Mouse (Mus musculus): Measurements from ENCODE around the gene Tcl1b2. TPM values are rescaled to one million over a fixed set of nuclear protein-coding genes. Genes with fewer than 3 reads are reported as not detected.
A peak's percentile ranks its signal among the peaks of the same experiment; 100 is the strongest.
"Not testable (repeated sequence)": the region's sequence is repeated elsewhere in the genome, so short reads cannot be mapped to it uniquely, and the experiment has no call there.

The Tcl1b2 gene
- total and polyA plus RNA-seq, 3 experiments = not detected

DNA sequence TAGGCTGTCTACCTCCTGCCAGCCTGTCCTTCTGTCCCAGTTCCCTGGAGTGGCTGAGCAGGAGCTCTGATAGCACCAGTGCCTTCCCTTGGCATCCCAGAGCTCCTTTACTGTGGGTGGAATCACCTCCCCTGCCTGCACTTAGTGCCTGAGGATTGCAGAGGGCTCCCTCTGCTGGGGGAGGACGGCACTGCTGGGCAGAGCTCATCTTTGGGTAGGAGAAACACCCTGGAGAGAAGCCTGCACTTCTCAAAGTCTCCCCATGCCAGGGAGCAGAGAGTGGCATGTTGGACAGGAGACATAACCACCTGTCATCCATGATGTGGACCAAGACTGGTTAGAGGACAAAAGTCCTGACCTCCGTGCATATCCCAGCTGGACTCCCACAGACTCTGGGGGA, 43.2 kb downstream of the Tcl1b2 start:
- H3K27ac ChIP-seq; H3K4me3 ChIP-seq; H3K27me3 ChIP-seq (ENCODE audit: control insufficient read depth, insufficient read depth, low read length); H3K9ac ChIP-seq (ENCODE audit: low read depth, low read length); intact Hi-C loops (cut with DNase I); H3K4me1 ChIP-seq (ENCODE audit: control insufficient read depth, insufficient read depth, low read length); H3K36me3 ChIP-seq (ENCODE audit: control insufficient read depth, insufficient read depth, low read length); H3K79me2 ChIP-seq (replicated peaks; ENCODE audit: control insufficient read depth, insufficient read depth, low read length): not testable (repeated sequence)
- TF ChIP-seq CTCF (IDR thresholded peaks at IDR 0.05) = peak; percentile 53
- DNase-seq = peak in 1 of 2 experiments; percentile 20
- WGBS = 28% methylated on average over 2 of the region's 2 CpGs

DNA sequence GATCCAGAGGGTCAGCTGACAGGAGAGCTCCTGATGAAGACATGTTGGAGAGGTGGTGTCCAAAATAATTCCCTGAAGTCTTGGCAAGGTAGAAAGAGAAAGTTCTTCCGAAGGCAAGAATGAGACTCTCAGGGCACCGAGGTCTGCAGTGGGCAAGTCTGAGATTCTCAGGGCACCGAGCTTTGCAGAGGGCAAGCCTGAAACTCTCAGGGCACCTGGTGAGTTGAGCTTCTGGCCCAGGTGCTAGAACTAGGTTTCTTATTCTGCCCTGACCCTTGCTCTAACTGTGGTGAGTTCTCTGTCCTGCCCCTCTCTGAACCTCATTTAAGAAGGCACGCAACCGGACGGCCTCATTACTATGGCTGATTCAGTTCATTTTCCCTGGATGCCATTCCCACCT, 44.9 kb downstream of the Tcl1b2 start, which contains the start of gene Tcl1b3:
Tcl1b3 (plus strand) TSS at position 301 of the 400 bp plus-strand sequence.
- H3K4me3 ChIP-seq; intact Hi-C loops (cut with DNase I); H3K27me3 ChIP-seq (ENCODE audit: control insufficient read depth, insufficient read depth, low read length); H3K27ac ChIP-seq; H3K9ac ChIP-seq (ENCODE audit: low read depth, low read length); H3K79me2 ChIP-seq (replicated peaks; ENCODE audit: control insufficient read depth, insufficient read depth, low read length); H3K4me1 ChIP-seq (ENCODE audit: control insufficient read depth, insufficient read depth, low read length); H3K36me3 ChIP-seq (ENCODE audit: control insufficient read depth, insufficient read depth, low read length); DNase-seq: not testable (repeated sequence)
- 85% methylated on average over 6 of the region's 6 CpGs for WGBS

DNA sequence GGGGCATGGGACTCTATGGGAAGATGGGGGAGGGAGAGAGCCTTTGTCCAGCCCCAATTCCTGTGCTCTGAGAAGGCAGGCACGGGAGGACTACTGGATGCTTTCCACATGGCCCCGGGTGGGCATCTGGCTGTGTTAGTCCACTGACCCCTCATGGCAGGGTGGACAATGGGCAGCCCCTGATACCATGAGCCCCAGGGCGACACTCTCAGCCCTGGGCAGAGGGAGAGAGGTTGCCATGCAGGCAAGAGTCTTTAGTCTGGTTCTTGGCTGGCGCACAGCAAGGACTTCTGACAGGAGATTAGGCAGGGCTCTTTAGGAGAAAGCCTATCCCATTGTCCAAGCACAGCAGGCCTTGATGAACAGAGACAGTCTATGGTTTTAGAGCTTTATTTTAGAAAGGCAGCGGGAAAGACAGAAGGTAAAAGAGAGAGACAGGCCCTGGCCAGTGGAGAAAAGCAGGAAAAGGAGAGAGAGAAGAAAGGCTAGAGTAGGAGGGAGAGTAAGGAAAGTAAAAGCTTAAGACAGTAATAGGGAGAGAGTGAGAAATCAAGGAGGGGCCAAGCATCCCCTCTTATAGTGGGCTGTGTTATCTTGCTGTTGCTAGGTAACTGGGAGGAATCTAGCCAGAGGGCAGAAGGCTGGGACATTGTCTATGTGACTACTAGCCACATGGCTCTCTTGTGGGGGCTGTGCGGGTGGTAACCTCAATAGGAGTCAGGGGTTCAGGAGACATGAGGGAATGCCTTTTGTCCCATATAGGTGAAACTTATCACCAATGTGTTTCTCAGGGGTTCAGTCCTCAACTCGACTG, 54.1 kb downstream of the Tcl1b2 start:
- H3K4me1 ChIP-seq (ENCODE audit: control insufficient read depth, insufficient read depth, low read length); H3K4me3 ChIP-seq; H3K79me2 ChIP-seq (replicated peaks; ENCODE audit: control insufficient read depth, insufficient read depth, low read length); H3K36me3 ChIP-seq (ENCODE audit: control insufficient read depth, insufficient read depth, low read length); H3K27ac ChIP-seq; H3K27me3 ChIP-seq (ENCODE audit: control insufficient read depth, insufficient read depth, low read length); intact Hi-C loops (cut with DNase I); H3K9ac ChIP-seq (ENCODE audit: low read depth, low read length); DNase-seq: not testable (repeated sequence)
- 59% methylated on average over 7 of the region's 7 CpGs for WGBS

DNA sequence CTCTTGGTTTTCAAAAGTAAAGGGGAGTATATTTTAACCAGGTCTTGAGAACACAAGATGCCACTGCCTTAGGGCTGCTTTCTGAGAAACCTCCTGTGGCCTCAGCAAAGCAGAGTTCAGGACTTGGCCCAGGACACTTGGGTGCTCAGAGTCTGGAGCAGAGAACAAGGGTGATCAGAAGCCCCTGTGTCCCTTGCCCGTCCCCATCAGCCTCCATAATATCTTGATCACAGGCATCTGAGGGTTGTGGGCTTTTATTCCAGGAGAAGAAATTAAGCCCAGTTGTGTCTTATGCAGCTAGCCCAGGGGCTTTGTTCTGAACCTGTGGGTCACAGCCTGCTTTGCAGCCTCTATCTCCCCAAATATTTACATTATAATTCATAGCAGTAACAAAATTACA, 55.8 kb downstream of the Tcl1b2 start, which contains the start of gene Tcl1b4:
Tcl1b4 (plus strand) TSS at position 301 of the 400 bp plus-strand sequence.
- H3K27me3 ChIP-seq (ENCODE audit: control insufficient read depth, insufficient read depth, low read length); H3K36me3 ChIP-seq (ENCODE audit: control insufficient read depth, insufficient read depth, low read length); H3K4me3 ChIP-seq; DNase-seq; intact Hi-C loops (cut with DNase I); H3K27ac ChIP-seq; H3K4me1 ChIP-seq (ENCODE audit: control insufficient read depth, insufficient read depth, low read length); H3K79me2 ChIP-seq (replicated peaks; ENCODE audit: control insufficient read depth, insufficient read depth, low read length); H3K9ac ChIP-seq (ENCODE audit: low read depth, low read length): not testable (repeated sequence)
- WGBS = 61% methylated on average over 1 of the region's 1 CpGs

Other genes starting within 250 kb of the Tcl1b2 start
- gene Syne3, start 136.2 kb upstream of the Tcl1b2 start, total RNA-seq (2021) = 1 to 10 TPM; 7.0 to 8.5 TPM
- 2.3 and 3.0 TPM in 2 replicates for gene Syne3, start 136.2 kb upstream of the Tcl1b2 start, polyA plus RNA-seq (2012; rRNA removed)
- 10 to 100 TPM; 86.5 to 94.7 TPM for gene Glrx5, start 113.3 kb upstream of the Tcl1b2 start, total RNA-seq (2021)
- gene Glrx5, start 113.3 kb upstream of the Tcl1b2 start, polyA plus RNA-seq (2012; rRNA removed) = 103 and 104 TPM in 2 replicates
- not detected for gene Tcl1b1, start 13.7 kb downstream of the Tcl1b2 start, total RNA-seq (2021)
- gene Tcl1b1, start 13.7 kb downstream of the Tcl1b2 start, polyA plus RNA-seq (2012; rRNA removed) = not detected in 2 replicates
- not detected for gene Tcl1b5, start 30.3 kb downstream of the Tcl1b2 start, total RNA-seq (2021)
- not detected in 2 replicates for gene Tcl1b5, start 30.3 kb downstream of the Tcl1b2 start, polyA plus RNA-seq (2012; rRNA removed)
- gene Tcl1b3, start 45.0 kb downstream of the Tcl1b2 start, total RNA-seq (2021) = not detected
- not detected in 2 replicates for gene Tcl1b3, start 45.0 kb downstream of the Tcl1b2 start, polyA plus RNA-seq (2012; rRNA removed)
- gene Tcl1b4, start 55.9 kb downstream of the Tcl1b2 start, total RNA-seq (2021) = not detected
- gene Tcl1b4, start 55.9 kb downstream of the Tcl1b2 start, polyA plus RNA-seq (2012; rRNA removed) = not detected in 2 replicates
- gene Tcl1, start 76.8 kb downstream of the Tcl1b2 start, total RNA-seq (2021) = not detected
- gene Tcl1, start 76.8 kb downstream of the Tcl1b2 start, polyA plus RNA-seq (2012; rRNA removed) = not detected in 2 replicates
- under 1 TPM; 0.09 to 0.10 TPM for gene Tunar, start 187.9 kb downstream of the Tcl1b2 start, total RNA-seq (2021)
- not detected in 2 replicates for gene Tunar, start 187.9 kb downstream of the Tcl1b2 start, polyA plus RNA-seq (2012; rRNA removed)